Mouse (Mus musculus): Measurements from ENCODE around the gene Pmis2. TPM values are rescaled to one million over a fixed set of nuclear protein-coding genes. Genes with fewer than 3 reads are reported as not detected.
A peak's percentile ranks its signal among the peaks of the same experiment; 100 is the strongest.

Gene Pmis2
- total RNA-seq (2021) = not detected
- long read RNA-seq, experiment 1 = 0 reads
- long read RNA-seq, experiment 2 = 0 reads

DNA sequence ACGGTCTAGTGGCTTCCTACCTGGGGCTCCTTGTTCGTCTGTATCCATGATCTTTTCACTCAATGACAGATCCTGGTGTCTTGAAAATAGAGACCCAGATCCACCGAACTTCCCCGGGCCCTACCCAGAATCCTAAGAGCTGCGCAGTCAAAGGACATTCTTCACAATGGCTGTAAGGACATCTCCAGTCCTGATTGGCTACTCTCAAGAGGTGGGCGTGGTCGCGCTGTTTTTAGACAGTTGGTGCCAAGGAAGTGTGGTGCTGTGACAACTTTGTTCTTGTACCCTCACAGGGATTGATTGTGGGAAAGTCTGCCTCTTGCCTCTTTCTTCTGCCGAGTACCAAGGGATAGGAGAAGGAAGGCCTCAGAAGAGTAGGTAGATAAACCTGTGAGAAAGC, at the start of gene Pmis2:
Pmis2 (minus strand) TSS at position 126 of the 400 bp plus-strand sequence.
- no peak for DNase-seq (ENCODE audit: extremely low spot score in 1 of 2, low spot score in 2 of 2)
- TF ChIP-seq CTCF (IDR thresholded peaks at IDR 0.05) = no peak
- intact Hi-C loops (cut with DNase I) = no loop called here
- no peak within 1 kb of the TSS for H3K27ac ChIP-seq
- no peak within 1 kb of the TSS for H3K4me3 ChIP-seq

DNA sequence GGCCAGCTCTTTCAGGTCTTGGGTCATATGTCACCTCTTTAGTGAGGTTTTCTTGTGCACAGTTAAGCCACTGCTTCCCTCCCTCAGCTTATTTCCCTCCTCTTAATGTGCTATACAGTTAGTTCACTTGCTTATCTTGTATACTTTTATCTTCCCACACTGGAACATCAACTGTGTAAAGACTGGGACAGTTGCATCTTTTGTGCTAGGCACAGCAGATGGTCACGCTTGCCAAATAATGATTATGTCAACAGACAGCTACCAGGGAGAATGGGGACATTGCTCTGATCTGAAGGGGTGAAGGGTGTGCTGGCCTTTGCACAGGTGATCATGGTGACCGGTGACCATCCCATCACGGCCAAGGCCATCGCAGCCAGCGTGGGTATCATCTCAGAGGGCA, 48.3 kb upstream of the Pmis2 start:
- no peak for DNase-seq (ENCODE audit: extremely low spot score in 1 of 2, low spot score in 2 of 2)
- intact Hi-C loops (cut with DNase I) = loop anchor here (5.0 to 10.0 kb wide), 3 partner anchors 37 to 135 kb away; partner anchors contain the start of gene Kmt2b
- no peak for TF ChIP-seq CTCF (IDR thresholded peaks at IDR 0.05)

DNA sequence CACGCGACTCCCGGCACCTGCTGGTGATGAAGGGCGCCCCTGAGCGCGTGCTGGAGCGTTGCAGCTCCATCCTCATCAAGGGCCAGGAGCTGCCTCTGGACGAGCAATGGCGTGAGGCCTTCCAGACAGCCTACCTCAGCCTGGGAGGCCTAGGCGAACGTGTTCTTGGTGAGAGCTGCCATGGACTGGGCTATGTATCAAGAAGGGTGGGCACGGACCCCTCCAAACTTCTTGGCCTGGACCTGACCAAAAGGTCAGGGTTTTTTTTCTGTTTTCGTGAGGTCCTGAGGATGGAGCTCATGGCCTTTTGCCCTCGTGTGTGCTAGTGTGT, 46.3 kb upstream of the Pmis2 start:
- intact Hi-C loops (cut with DNase I) = loop anchor here (5.0 kb wide), 2 partner anchors 35 to 40 kb away; no protein-coding TSS in a partner anchor
- Histone ChIP-seq H3K27ac (no peak overlapping the region), H3K4me3 (peak overlapping the region; percentile 30)
- DNase-seq (ENCODE audit: extremely low spot score in 1 of 2, low spot score in 2 of 2) = no peak
- TF ChIP-seq CTCF (IDR thresholded peaks at IDR 0.05) = no peak

More for the DNA sequence above, 48.3 kb upstream of the Pmis2 start:
- H3K4me3 ChIP-seq = no peak overlapping the region
- no peak overlapping the region for H3K27ac ChIP-seq

DNA sequence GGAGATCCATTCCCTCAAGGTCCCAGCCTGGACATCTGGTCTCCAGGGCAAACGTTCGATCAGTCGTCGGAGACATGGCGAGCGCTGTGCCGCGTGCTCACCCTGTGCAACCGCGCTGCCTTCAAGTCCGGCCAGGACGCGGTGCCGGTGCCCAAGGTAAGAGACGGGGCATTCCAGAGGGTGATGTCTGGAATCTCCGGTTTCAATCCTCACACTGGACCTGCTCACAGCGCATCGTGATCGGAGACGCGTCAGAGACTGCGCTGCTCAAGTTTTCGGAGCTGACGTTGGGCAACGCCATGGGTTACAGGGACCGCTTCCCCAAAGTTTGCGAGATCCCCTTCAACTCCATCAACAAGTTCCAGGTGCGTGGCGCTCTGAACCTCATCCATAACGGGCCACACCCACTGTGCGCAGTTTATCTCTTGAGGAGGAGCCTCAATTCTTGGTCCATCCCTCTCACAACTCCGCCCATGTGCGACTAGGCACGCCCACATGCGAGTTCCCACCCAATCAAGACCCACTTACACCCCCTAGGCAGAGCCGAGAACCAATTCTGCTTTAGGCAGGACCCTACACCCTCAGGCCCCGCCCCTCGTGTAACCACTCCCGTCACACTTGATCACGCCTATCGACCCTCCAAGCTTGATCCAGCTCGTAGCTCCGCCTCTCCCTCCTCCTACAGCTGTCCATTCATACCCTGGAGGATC, 45.8 kb upstream of the Pmis2 start:
- H3K4me3 ChIP-seq = peak overlapping the region; percentile 30
- intact Hi-C loops (cut with DNase I) = loop anchor here (5.0 kb wide), 2 partner anchors 35 to 40 kb away; no protein-coding TSS in a partner anchor
- peak; percentile 41 for DNase-seq (ENCODE audit: extremely low spot score in 1 of 2, low spot score in 2 of 2)
- H3K27ac ChIP-seq = no peak overlapping the region
- no peak for TF ChIP-seq CTCF (IDR thresholded peaks at IDR 0.05)

DNA sequence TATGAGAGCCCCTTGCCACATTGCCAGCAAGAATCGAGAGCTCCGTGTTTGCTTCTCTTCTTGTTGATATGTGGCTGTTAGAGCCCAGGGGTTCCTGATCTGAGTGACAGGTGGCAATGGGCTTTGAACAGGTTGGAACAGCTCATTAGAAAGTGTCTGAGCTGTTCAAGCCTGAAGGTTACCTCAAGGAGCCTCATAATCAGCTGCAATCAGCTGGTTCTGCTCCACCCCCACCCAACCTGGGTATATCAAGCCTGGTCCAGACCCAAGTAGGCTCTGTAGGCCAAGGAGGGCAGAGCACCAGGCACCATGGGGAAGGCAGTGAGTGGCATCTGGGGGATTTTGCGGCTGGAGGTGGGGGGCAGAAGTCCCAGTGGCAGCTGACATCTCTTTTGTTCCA, 40.5 kb upstream of the Pmis2 start, which contains the start of gene Atp4a:
Atp4a (plus strand) TSS at position 268 of the 400 bp plus-strand sequence.
- intact Hi-C loops (cut with DNase I) = no loop called here
- H3K4me3 ChIP-seq = no peak within 1 kb of the TSS
- no peak for DNase-seq (ENCODE audit: extremely low spot score in 1 of 2, low spot score in 2 of 2)
- TF ChIP-seq CTCF (IDR thresholded peaks at IDR 0.05) = no peak
- H3K27ac ChIP-seq = no peak within 1 kb of the TSS

DNA sequence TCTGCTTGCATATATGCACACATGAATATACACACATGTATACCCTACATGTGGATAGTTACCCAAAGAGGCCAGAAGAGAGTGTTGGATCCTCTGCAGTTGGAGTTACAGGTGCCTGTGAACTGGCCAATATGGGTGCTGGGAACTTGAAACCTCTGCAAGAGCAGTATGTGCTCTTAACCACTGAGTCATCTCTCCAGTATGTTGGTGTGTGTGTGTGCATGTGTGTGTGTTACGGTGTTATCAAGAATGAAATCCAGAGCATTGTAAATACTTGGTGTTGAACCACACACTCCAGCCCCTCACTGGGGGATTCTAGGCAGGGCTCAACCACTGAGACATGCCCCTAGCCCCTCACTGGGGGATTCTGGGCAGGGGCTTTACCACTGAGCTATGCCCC, 36.0 kb upstream of the Pmis2 start:
- Histone ChIP-seq H3K27ac (no peak overlapping the region), H3K4me3 (no peak overlapping the region)
- no peak for DNase-seq (ENCODE audit: extremely low spot score in 1 of 2, low spot score in 2 of 2)
- TF ChIP-seq CTCF (IDR thresholded peaks at IDR 0.05) = no peak
- intact Hi-C loops (cut with DNase I) = no loop called here

DNA sequence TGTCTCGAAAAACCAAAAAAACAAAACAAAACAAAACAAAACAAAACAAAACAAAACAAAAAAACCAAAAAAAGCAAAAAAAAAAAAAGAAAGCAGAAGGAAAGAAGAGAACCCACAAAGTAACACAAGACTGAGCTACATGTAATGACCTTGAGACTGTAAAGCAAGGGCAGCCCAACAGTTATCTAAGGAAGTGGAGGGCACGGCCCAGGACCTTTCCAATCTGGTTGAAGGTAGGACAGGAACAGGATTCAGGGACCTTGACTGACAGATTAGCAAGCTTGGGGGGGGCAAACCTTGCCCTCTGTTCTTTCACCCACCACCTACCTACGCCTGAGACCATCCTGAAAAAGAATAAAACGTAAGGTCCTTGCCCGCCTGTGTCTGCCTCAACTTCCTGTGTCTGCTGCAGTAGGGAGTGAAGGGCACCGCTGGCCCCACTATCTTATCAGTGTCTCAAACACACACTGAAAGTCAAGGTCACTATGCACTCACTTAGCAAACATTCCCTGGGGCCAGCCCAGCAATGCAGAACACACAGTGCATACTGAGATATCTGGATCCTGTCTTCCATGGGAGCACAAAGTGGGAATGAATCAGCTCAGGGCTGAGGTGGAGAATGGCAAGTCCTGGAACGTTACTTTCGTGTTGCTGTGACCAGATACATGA, 34.9 kb upstream of the Pmis2 start:
- intact Hi-C loops (cut with DNase I) = no loop called here
- Histone ChIP-seq H3K4me3 (no peak overlapping the region), H3K27ac (no peak overlapping the region)
- no peak for TF ChIP-seq CTCF (IDR thresholded peaks at IDR 0.05)
- no peak for DNase-seq (ENCODE audit: extremely low spot score in 1 of 2, low spot score in 2 of 2)

DNA sequence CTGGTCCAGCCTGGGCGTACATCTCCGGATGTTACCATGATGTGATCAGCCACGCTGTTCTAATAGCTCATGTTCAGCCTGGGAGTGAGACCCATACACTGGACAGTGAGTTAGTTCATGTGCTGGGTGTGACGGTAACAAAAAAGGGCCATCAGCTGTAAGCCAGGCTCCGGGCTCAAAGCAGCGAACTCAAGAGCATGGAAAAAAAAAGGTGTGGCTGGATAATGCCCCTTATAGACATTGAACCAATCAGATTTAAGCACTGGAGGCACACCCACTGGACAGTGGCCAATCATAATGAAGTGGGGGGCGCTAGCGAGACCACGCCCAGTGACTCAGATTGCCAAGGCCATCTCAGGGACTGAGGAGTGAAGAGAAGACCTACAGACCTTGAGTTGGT, 27.2 kb upstream of the Pmis2 start, which contains the start of gene 2200002J24Rik:
2200002J24Rik (plus strand) TSS at position 338 of the 400 bp plus-strand sequence.
- DNase-seq (ENCODE audit: extremely low spot score in 1 of 2, low spot score in 2 of 2) = no peak
- Histone ChIP-seq H3K4me3 (no peak within 1 kb of the TSS), H3K27ac (no peak within 1 kb of the TSS)
- intact Hi-C loops (cut with DNase I) = no loop called here
- TF ChIP-seq CTCF (IDR thresholded peaks at IDR 0.05) = no peak

DNA sequence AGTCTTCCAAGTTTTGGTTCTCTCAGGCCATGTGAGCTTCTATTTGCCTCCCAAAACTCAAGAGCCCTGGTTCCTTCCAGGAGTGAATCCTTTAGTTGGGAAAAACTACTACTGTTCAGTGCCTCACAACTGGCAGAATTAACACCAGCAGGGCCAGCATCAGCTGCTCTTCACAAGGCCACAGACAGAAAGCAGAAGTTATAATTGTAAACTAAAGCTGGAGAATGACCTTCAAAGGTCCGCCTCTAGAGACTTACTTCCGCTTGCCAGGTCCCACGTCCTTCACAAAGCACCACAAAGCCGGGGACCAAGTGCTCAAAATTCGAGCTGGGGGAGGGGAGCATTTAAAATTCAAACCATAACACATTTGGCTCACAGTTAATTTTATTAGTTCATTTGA, 26.7 kb upstream of the Pmis2 start:
- intact Hi-C loops (cut with DNase I) = no loop called here
- TF ChIP-seq CTCF (IDR thresholded peaks at IDR 0.05) = no peak
- Histone ChIP-seq H3K27ac (no peak overlapping the region), H3K4me3 (no peak overlapping the region)
- DNase-seq (ENCODE audit: extremely low spot score in 1 of 2, low spot score in 2 of 2) = no peak

DNA sequence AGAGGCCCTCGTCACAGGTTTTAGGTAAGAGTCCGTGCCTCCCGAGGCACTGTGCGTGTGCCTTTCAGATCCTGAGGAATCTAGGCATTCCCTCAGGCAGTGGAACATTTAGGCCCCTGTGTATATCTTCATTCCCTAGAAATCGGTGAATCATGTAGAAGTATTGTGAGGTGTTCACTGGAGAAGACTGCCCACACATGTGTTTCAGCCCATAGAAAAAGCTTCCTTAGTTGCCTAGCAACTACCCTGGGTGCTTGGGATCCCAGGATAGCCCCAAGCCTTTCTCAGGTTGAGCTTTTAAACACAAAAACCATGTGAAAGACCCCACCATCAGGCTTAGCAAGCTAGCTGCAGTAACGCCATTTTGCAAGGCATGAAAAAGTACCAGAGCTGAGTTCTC, 16.9 kb upstream of the Pmis2 start:
- intact Hi-C loops (cut with DNase I) = no loop called here
- no peak for TF ChIP-seq CTCF (IDR thresholded peaks at IDR 0.05)
- Histone ChIP-seq H3K27ac (no peak overlapping the region), H3K4me3 (no peak overlapping the region)
- no peak for DNase-seq (ENCODE audit: extremely low spot score in 1 of 2, low spot score in 2 of 2)

DNA sequence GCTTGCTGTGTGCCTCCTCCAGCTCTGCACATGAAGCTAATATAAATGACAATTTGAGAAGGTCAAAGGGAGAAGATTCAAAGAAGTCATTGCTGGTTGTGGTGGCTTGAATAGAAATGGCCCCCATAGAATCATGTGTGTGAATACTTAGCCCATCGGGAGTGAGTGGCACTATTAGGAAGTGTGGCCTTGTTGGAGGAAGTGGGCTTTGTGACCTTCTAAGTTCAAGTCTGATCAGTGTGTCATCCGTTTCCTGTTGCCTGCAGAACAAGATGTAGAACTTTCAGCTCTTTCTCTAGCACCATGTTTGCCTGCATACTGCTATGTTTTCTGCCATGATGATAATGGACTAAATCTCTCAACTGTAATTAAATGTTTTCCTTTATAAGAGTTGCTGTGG, 12.0 kb upstream of the Pmis2 start:
- no peak for DNase-seq (ENCODE audit: extremely low spot score in 1 of 2, low spot score in 2 of 2)
- no peak for TF ChIP-seq CTCF (IDR thresholded peaks at IDR 0.05)
- Histone ChIP-seq H3K27ac (no peak overlapping the region), H3K4me3 (no peak overlapping the region)
- intact Hi-C loops (cut with DNase I) = loop anchor here (5.0 kb wide), 2 partner anchors 34 to 84 kb away; no protein-coding TSS in a partner anchor

DNA sequence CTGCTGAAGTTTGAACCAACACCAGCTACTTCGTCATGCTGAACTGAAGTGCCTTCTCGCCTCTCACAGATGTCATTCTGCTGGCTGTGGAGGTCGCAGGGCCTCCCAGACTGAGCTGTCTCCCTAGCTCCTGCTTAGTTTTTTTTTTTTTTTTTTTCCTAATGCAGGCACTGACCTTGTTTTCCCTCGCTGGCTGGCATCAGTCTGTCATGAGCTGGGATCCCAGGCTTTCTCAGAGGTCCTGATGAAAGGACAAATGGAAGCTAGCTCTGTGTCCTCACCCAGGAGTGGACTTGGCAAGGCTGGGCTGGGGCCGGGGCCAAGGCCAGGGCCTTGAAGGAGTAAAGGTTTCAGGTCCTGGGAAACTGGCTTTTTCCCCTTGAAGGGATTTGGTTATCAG, 10.5 kb upstream of the Pmis2 start:
- no peak for TF ChIP-seq CTCF (IDR thresholded peaks at IDR 0.05)
- no peak for DNase-seq (ENCODE audit: extremely low spot score in 1 of 2, low spot score in 2 of 2)
- H3K4me3 ChIP-seq = no peak overlapping the region
- intact Hi-C loops (cut with DNase I) = loop anchor here (5.0 kb wide), 2 partner anchors 35 to 85 kb away; no protein-coding TSS in a partner anchor
- no peak overlapping the region for H3K27ac ChIP-seq

Measured in left cerebral cortex, adult 2 months (tissue).